Mouse (Mus musculus) kidney, embryonic 15.5 days (tissue): ENCODE results near the gene Rph3al. TPM values are rescaled to one million over a fixed set of nuclear protein-coding genes. Genes with fewer than 3 reads are reported as not detected.

ENCODE experiments used
- ATAC-seq: fragments of 200-750 bp; cut with Nextera tagmentation; replicated peaks from 2 replicates; pipeline ENCODE4 v1.8.0; 2017; ENCODE audit warnings: moderate TSS enrichment; ENCODE audit not compliant: low FRiP score
- H3K27ac ChIP-seq: fragments of 300-500 bp; sonication (generic); 2 replicates; pipeline ENCODE4 v1.5.1; 2015; ENCODE audit warnings: mild to moderate bottlenecking, inconsistent platforms
- H3K27me3 ChIP-seq: fragments of 300-500 bp; sonication (generic); 2 replicates; pipeline ENCODE4 v1.6.1; 2015; ENCODE audit warnings: inconsistent platforms
- H3K36me3 ChIP-seq: fragments of 300-500 bp; sonication (generic); 2 replicates; pipeline ENCODE4 v1.6.1; 2015; ENCODE audit warnings: inconsistent platforms
- H3K4me1 ChIP-seq: fragments of 300-500 bp; sonication (generic); 2 replicates; pipeline ENCODE4 v1.6.1; 2015; ENCODE audit warnings: inconsistent platforms
- H3K4me2 ChIP-seq: fragments of 300-500 bp; sonication (generic); 2 replicates; pipeline ENCODE4 v1.6.1; 2015; ENCODE audit warnings: moderate library complexity, mild to moderate bottlenecking, inconsistent platforms
- H3K4me3 ChIP-seq: fragments of 300-500 bp; sonication (generic); replicated peaks from 2 replicates; pipeline ENCODE4 v1.5.1; 2015; ENCODE audit warnings: mild to moderate bottlenecking, inconsistent platforms
- H3K9ac ChIP-seq: fragments of 300-500 bp; sonication (generic); 2 replicates; pipeline ENCODE4 v1.6.1; 2015; ENCODE audit warnings: mild to moderate bottlenecking, inconsistent platforms
- H3K9me3 ChIP-seq: fragments of 300-500 bp; sonication (generic); replicated peaks from 2 replicates; pipeline ENCODE4 v1.6.1; 2016; ENCODE audit warnings: inconsistent platforms
- WGBS: fragments of 180-500 bp; shearing (Covaris S2); methylation state at CpG from one replicate; pipeline ENCODE4 v1.1.7; 2015; ENCODE audit warnings: mixed read lengths; 5-methylcytosine and 5-hydroxymethylcytosine counted together
- polyA plus RNA-seq: library from polyadenylated mRNA; unstranded; fragments of >200 nt; fragmentation: Nextera tagmentation; extraction: Ambion mirVana; gene quantifications from 2 replicates; pipeline ENCODE4 v1.2.1, GENCODE M21; 2015

Gene Rph3al
- polyA plus RNA-seq, result 13.8 and 14.5 TPM in 2 replicates

DNA sequence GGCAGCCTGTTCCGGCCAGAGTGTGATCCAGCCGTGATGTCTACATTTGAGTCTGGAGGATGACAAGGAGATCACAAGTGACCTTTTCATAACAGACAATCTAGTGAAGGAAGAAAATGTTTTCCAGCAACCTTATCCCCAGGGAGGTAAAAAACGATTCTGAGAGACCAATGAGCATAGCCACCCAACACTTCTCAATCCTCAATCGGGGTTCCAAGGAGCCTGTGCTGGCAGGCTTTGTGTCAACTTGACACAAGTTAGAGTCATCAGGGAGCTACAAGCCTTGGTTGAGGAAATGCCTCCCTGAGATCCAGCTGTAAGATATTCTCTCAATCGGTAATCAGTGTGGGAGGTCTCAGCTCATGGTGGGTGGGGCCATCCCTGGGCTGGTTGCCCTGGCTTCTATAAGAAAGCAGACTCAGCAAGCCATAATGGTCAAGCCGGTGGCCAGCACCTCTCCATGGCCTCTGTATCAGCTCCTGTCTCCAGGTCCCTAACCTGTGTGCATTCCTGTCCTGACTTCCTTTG, at the start of gene Rph3al:
Gene Rph3al, minus strand, starts transcription at position 51 of the 528 bp plus-strand sequence.
- Histone ChIP-seq H3K9ac (peak within 1 kb of the TSS; percentile 19; the same call in 1 of the 2 replicates), H3K36me3 (no peaks in the 10 kb centered on the region)
- no peak for ATAC-seq

DNA sequence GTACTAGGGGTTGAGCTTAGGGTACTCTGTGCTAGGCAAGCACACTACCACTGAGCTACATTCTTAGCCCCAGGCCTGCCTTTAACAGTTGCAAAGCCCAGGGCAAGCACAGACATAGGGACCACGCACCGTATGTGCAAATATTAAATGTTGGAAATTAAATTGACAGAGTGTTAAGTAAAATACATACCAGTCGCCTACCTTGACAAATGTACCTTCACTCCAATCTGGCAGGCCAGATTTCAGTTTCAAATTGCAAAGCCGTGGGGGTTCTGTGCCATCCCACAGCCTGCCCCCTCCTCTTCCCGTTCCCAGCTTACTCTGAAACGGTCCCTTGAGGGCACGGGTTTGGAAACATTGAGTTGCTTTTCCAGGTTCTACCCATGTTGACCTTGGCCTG, 47.7 kb upstream of the Rph3al start:
- H3K27ac ChIP-seq, result no peak overlapping the region
- H3K4me2 ChIP-seq, result no peak overlapping the region
- H3K4me1 ChIP-seq, result no peaks in the 10 kb centered on the region
- no peak overlapping the region for H3K9ac ChIP-seq
- H3K36me3 ChIP-seq, result no peaks in the 10 kb centered on the region
- WGBS, result 64% methylated on average over 7 of the region's 7 CpGs
- ATAC-seq, result no peak
- H3K9me3 ChIP-seq, result no peaks in the 10 kb centered on the region
- no peak overlapping the region for H3K4me3 ChIP-seq
- no peaks in the 10 kb centered on the region for H3K27me3 ChIP-seq

More for the DNA sequence above, at the start of gene Rph3al:
- H3K27me3 ChIP-seq, result no peaks in the 10 kb centered on the region
- H3K4me2 ChIP-seq, result peak within 1 kb of the TSS; percentile 42
- 59% methylated on average over 6 of the region's 6 CpGs for WGBS
- H3K9me3 ChIP-seq, result no peaks in the 10 kb centered on the region
- H3K27ac ChIP-seq, result peak within 1 kb of the TSS; percentile 89
- H3K4me1 ChIP-seq, result peaks cover 56% of the 10 kb centered on the region
- H3K4me3 ChIP-seq, result peak within 1 kb of the TSS; percentile 25

DNA sequence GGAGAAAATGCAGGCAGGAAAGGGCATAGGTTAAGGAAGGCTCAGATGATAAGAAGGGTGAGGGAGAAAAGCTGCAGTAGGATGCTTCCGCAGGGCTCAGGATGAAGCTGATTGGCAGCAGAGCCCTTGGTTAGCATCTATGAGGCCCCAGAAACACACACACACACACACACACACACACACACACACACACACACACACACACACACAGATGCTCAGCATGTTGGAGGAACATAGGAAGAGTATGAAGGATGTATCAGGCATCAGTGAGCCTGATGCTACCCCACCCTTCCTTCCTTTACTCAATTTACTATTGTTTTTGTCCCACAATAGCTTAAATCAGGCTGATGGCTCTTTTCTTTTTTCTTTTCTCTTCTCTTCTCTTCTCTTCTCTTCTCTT, 46.4 kb upstream of the Rph3al start:
- WGBS, result 81% methylated on average over 1 of the region's 1 CpGs
- Histone ChIP-seq H3K4me1 (no peaks in the 10 kb centered on the region), H3K36me3 (no peaks in the 10 kb centered on the region), H3K4me3 (no peak overlapping the region), H3K9me3 (no peaks in the 10 kb centered on the region), H3K9ac (no peak overlapping the region), H3K27ac (no peak overlapping the region), H3K4me2 (no peak overlapping the region), H3K27me3 (no peaks in the 10 kb centered on the region)
- ATAC-seq, result no peak

DNA sequence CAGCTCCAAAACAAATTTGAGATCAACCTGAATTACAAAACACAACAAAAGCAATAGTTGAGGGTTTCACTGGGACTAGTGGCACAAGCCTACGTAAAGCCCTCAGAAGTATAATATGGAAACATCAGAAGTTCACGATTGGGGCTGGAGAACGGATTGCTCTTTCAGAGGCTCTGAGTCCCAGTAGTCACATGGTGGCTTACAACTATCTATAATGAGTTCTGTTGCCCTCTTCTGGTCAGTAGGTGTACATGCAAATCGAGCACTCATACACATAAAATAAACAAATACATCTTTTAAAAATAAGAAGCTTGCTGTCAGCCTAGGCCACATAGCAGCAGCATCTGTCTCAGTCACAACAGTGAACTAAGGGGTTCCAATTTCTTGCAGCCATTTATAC, 45.0 kb upstream of the Rph3al start:
- Histone ChIP-seq H3K9me3 (no peaks in the 10 kb centered on the region), H3K36me3 (no peaks in the 10 kb centered on the region), H3K27me3 (no peaks in the 10 kb centered on the region), H3K4me2 (no peak overlapping the region), H3K9ac (no peak overlapping the region), H3K4me3 (no peak overlapping the region), H3K4me1 (no peaks in the 10 kb centered on the region), H3K27ac (no peak overlapping the region)
- 76% methylated on average over 4 of the region's 4 CpGs for WGBS
- no peak for ATAC-seq

DNA sequence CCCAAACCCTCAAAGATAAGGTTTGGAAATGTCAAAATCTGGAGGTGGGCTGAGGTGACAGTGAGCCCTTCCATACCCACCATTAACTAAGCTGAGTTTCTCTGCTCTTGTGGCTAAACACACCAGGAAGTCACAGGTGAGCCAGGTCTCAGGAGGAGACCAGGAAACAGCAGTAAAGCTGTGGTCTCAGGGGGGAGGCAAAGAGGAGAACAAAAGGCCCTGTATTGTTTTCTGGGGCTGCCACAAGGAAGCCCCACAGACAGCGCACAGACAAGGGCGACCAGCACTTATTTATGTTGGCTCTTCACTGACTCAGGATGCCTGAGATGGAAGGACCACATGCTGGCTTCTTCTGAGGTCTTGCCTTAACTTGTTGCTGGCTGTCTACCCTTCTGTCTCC, 42.2 kb upstream of the Rph3al start:
- no peak overlapping the region for H3K27ac ChIP-seq
- H3K9ac ChIP-seq, result no peak overlapping the region
- no peak overlapping the region for H3K4me2 ChIP-seq

DNA sequence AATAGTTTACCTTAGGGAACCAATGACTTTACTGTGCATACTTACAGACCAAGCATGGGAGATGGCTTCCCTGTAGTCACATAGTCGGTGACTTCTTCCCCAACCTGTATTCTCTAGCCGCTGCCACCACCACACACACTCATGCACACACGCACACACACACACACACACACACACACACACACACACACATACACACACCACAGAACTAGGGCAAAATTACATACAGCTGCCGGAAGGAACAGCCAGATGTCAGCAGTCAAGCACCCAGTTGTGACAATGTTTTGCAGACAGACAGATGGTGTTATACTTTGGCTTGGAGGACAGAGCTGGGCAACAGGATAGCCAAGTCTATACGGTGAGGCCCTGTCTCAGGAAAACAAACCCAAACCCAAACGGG, 39.8 kb upstream of the Rph3al start:
- no peaks in the 10 kb centered on the region for H3K27me3 ChIP-seq
- no peak overlapping the region for H3K9ac ChIP-seq
- WGBS, result 81% methylated on average over 6 of the region's 6 CpGs
- ATAC-seq, result no peak
- H3K27ac ChIP-seq, result no peak overlapping the region
- H3K9me3 ChIP-seq, result no peaks in the 10 kb centered on the region
- no peak overlapping the region for H3K4me2 ChIP-seq
- H3K4me1 ChIP-seq, result peaks cover 8% of the 10 kb centered on the region; the same call in 1 of the 2 replicates
- no peak overlapping the region for H3K4me3 ChIP-seq
- H3K36me3 ChIP-seq, result no peaks in the 10 kb centered on the region

More for the DNA sequence above, 42.2 kb upstream of the Rph3al start:
- Histone ChIP-seq H3K27me3 (no peaks in the 10 kb centered on the region), H3K36me3 (no peaks in the 10 kb centered on the region), H3K4me1 (peaks cover 6% of the 10 kb centered on the region; the same call in 1 of the 2 replicates), H3K9me3 (no peaks in the 10 kb centered on the region), H3K4me3 (no peak overlapping the region)
- no peak for ATAC-seq
- WGBS, result 44% methylated on average over 2 of the region's 2 CpGs

DNA sequence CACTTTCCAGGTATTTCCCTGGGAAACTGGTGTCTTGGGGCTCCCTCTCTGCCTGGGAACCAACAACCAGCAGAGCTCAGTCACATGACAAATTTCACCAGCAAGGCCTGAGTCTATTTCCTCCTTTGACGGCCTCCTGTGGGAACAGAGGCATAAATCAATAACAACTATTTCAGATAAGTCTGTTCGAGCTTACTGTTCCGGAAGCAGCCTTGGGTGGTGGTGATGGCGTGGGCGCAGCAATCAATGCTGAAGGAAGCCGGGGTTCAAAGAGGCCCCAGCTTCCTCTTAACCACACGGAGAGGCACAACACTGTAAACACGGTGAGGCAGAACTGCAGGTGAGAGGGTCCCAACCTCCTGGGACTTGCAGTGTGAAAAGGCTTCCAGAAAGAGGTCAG, 38.5 kb upstream of the Rph3al start:
- no peaks in the 10 kb centered on the region for H3K36me3 ChIP-seq
- no peak overlapping the region for H3K4me3 ChIP-seq
- H3K4me1 ChIP-seq, result peaks cover 8% of the 10 kb centered on the region; the same call in 1 of the 2 replicates
- no peak overlapping the region for H3K4me2 ChIP-seq
- H3K9me3 ChIP-seq, result no peaks in the 10 kb centered on the region
- no peak overlapping the region for H3K27ac ChIP-seq
- no peak overlapping the region for H3K9ac ChIP-seq
- 35% methylated on average over 8 of the region's 8 CpGs for WGBS
- no peak for ATAC-seq
- H3K27me3 ChIP-seq, result no peaks in the 10 kb centered on the region

DNA sequence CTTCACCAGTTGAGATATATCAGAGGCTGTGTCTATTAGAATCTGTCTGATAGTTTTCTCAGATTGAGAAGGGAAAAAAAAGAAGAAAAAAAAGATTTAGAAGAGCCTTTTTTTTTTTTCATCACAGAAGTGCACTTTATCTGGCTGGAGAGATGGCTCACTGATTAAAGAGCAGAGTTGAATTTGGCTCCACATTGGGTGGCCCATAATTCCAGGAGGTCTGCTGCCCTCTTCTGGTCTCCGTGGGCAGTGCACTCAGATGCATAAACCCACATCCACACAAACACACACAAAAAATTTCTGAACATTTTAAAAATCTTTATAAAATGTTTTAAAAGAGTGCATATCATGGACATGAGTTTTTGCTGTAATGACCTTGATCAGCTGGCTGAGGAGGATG, 35.8 kb upstream of the Rph3al start:
- no peak overlapping the region for H3K4me2 ChIP-seq
- H3K4me3 ChIP-seq, result no peak overlapping the region
- H3K9me3 ChIP-seq, result no peaks in the 10 kb centered on the region
- 88% methylated on average over 1 of the region's 1 CpGs for WGBS
- no peaks in the 10 kb centered on the region for H3K36me3 ChIP-seq
- no peak overlapping the region for H3K27ac ChIP-seq
- ATAC-seq, result no peak
- H3K9ac ChIP-seq, result no peak overlapping the region
- peaks cover 7% of the 10 kb centered on the region; the same call in 1 of the 2 replicates for H3K27me3 ChIP-seq
- H3K4me1 ChIP-seq, result peaks cover 8% of the 10 kb centered on the region; the same call in 1 of the 2 replicates

DNA sequence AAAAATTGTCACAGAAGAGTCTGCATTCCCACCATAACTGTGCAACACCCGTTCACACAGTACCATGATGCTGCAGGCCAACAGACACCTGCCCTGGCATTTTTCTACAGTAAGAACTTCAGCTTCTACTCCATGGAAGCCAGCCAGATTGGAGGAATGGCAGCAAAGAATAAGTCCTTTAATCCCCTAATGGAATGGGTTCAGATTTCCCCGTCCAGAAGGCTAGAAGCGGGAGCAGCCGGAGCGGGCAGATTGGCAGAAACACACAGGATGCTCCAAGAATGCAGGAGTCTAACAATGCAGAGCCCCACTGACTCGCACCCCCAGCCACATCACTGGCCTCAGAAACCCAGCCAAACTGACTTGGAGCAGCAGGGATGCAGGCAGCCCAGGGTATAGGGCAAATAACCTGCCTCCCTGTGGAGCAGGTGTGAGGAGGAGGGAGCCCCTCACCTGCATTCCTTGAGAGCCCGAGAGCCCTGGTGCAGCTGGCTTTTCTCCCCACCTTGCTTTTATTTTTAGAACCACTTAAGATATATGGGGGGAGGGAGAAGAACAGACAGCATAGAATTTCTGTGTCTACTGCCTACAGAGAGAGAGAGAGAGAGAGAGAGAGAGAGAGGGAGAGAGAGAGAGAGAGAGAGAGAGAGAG, 34.8 kb upstream of the Rph3al start:
- Histone ChIP-seq H3K4me2 (no peak overlapping the region), H3K27ac (no peak overlapping the region), H3K27me3 (peaks cover 17% of the 10 kb centered on the region; the same call in 1 of the 2 replicates), H3K9ac (no peak overlapping the region), H3K36me3 (no peaks in the 10 kb centered on the region), H3K4me3 (no peak overlapping the region), H3K9me3 (no peaks in the 10 kb centered on the region), H3K4me1 (peaks cover 8% of the 10 kb centered on the region; the same call in 1 of the 2 replicates)
- WGBS, result 41% methylated on average over 7 of the region's 7 CpGs
- ATAC-seq, result no peak

DNA sequence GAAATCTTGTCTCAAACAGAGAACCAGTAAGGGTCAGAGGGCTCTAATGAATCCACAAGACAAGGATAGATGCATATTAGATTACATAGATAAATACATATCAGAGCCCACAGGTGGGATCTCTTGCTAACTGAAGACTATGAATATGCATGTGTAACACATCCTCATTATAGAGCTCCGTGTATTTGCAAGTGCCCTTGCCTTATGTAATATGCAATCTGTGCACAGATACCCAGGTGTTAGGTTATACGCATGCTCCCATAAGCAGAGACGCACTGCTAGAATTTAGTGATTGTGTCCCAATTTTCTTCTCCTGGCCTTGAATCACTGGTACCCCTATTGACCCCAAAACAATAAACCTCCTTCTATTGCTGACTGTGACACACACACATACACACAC, 34.0 kb upstream of the Rph3al start:
- 84% methylated on average over 3 of the region's 3 CpGs for WGBS

DNA sequence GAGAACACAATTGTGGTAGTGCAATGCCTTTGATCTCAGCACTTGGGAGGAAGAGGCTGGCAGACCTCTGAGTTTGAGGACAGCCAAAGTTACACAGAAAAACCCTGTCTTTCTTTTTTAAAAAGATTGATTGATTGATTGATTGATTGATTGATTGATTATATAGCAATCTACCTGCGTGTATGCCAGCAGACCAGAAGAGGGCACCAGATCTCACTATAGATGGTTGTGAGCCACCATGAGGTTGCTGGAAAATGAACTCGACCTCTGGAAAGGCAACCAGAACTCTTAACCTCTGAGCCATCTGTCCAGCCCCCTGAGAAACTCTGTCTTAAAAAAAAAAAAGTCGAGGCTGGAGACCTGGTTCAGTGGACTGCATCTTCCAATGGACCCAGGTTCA, 32.4 kb upstream of the Rph3al start:
- no peak overlapping the region for H3K4me2 ChIP-seq
- no peak overlapping the region for H3K27ac ChIP-seq
- H3K27me3 ChIP-seq, result peaks cover 26% of the 10 kb centered on the region
- WGBS, result 27% methylated on average over 3 of the region's 3 CpGs
- H3K4me3 ChIP-seq, result no peak overlapping the region
- no peak for ATAC-seq
- peaks cover 17% of the 10 kb centered on the region for H3K4me1 ChIP-seq
- no peak overlapping the region for H3K9ac ChIP-seq
- no peaks in the 10 kb centered on the region for H3K36me3 ChIP-seq
- no peaks in the 10 kb centered on the region for H3K9me3 ChIP-seq

More for the DNA sequence above, 34.0 kb upstream of the Rph3al start:
- H3K9me3 ChIP-seq, result no peaks in the 10 kb centered on the region
- H3K9ac ChIP-seq, result no peak overlapping the region
- H3K27me3 ChIP-seq, result peaks cover 19% of the 10 kb centered on the region; the same call in 1 of the 2 replicates
- H3K4me2 ChIP-seq, result no peak overlapping the region
- H3K4me3 ChIP-seq, result no peak overlapping the region
- no peak overlapping the region for H3K27ac ChIP-seq
- no peak for ATAC-seq
- peaks cover 11% of the 10 kb centered on the region for H3K4me1 ChIP-seq
- no peaks in the 10 kb centered on the region for H3K36me3 ChIP-seq

DNA sequence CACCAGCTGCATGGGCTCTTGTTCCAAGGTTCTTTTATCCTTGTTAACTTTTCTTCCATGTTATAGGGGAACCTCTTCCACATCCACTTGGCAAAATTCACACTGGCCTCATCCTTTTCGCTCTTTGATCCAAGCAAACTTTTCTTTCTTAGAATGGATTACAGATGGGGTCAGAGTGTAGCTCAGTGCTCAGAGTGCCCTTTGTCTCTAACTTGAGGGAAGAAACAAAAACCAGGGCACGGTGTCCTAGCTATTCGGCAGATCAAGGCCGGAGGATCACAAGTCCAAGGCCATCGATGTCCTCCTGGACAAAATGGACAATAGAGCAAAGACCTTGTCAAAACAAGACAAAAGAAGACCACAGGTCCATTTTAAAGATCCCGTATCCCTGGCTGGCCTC, 30.5 kb upstream of the Rph3al start:
- peaks cover 38% of the 10 kb centered on the region for H3K27me3 ChIP-seq
- H3K9me3 ChIP-seq, result no peaks in the 10 kb centered on the region
- no peak overlapping the region for H3K4me3 ChIP-seq
- no peak overlapping the region for H3K4me2 ChIP-seq
- no peak overlapping the region for H3K27ac ChIP-seq
- WGBS, result 92% methylated on average over 6 of the region's 6 CpGs
- peaks cover 36% of the 10 kb centered on the region for H3K4me1 ChIP-seq
- no peak for ATAC-seq
- H3K36me3 ChIP-seq, result no peaks in the 10 kb centered on the region
- no peak overlapping the region for H3K9ac ChIP-seq
